Mouse (Mus musculus): ENCODE measurements around the gene Tet1.
"Not testable (repeated sequence)": the region's sequence is repeated elsewhere in the genome, so short reads cannot be mapped to it uniquely, and the experiment has no call there.

Gene Tet1

GRCm38 (mm10) chr10:62908896-62909295 is at the start of gene Tet1:
Tet1 (minus strand) TSS chr10:62908996.
- not testable (repeated sequence) for DNase-seq (ENCODE audit: low read depth, low spot score)

GRCm38 (mm10) chr10:62948551-62948950 is 39.8 kb upstream of the Tet1 start:
- no peak for DNase-seq (ENCODE audit: low read depth, low spot score)

- peak; percentile 69 for DNase-seq (ENCODE audit: low read depth, low spot score)
Observed at GRCm38 (mm10) chr10:62946738-62947471, 38.1 kb upstream of the Tet1 start, which contains the start of gene Dna2. Dna2 (plus strand) TSS chr10:62947026.

GRCm38 (mm10) chr10:62944975-62945580 is 36.3 kb upstream of the Tet1 start:
- no peak for DNase-seq (ENCODE audit: low read depth, low spot score)

- DNase-seq (ENCODE audit: low read depth, low spot score) = no peak
Observed at GRCm38 (mm10) chr10:62932381-62932780, 23.6 kb upstream of the Tet1 start.

- DNase-seq (ENCODE audit: low read depth, low spot score) = no peak
Observed at GRCm38 (mm10) chr10:62924096-62924635, 15.4 kb upstream of the Tet1 start.

- DNase-seq (ENCODE audit: low read depth, low spot score) = peak; percentile 4
Observed at GRCm38 (mm10) chr10:62920766-62921156, 12.0 kb upstream of the Tet1 start.

GRCm38 (mm10) chr10:62919925-62920765 is 11.3 kb upstream of the Tet1 start, which contains the start of gene Slc25a16:
Slc25a16 (plus strand) TSS chr10:62920633.
- peak; percentile 75 for DNase-seq (ENCODE audit: low read depth, low spot score)

GRCm38 (mm10) chr10:62918985-62919384 is 10.2 kb upstream of the Tet1 start:
- DNase-seq (ENCODE audit: low read depth, low spot score) = no peak

GRCm38 (mm10) chr10:62911120-62911519 is 2.3 kb upstream of the Tet1 start:
- DNase-seq (ENCODE audit: low read depth, low spot score) = no peak

- DNase-seq (ENCODE audit: low read depth, low spot score) = no peak
Observed at GRCm38 (mm10) chr10:62906336-62906735, 2.5 kb downstream of the Tet1 start.

GRCm38 (mm10) chr10:62902829-62903228 is 6.0 kb downstream of the Tet1 start:
- no peak for DNase-seq (ENCODE audit: low read depth, low spot score)

- DNase-seq (ENCODE audit: low read depth, low spot score) = no peak
Observed at GRCm38 (mm10) chr10:62901826-62902225, 7.0 kb downstream of the Tet1 start.

GRCm38 (mm10) chr10:62900144-62900543 is 8.7 kb downstream of the Tet1 start:
- DNase-seq (ENCODE audit: low read depth, low spot score) = no peak

- DNase-seq (ENCODE audit: low read depth, low spot score) = no peak
Observed at GRCm38 (mm10) chr10:62898061-62898460, 10.7 kb downstream of the Tet1 start.

GRCm38 (mm10) chr10:62897437-62897836 is 11.4 kb downstream of the Tet1 start:
- DNase-seq (ENCODE audit: low read depth, low spot score) = no peak

- DNase-seq (ENCODE audit: low read depth, low spot score) = no peak
Observed at GRCm38 (mm10) chr10:62896774-62897173, 12.0 kb downstream of the Tet1 start.

GRCm38 (mm10) chr10:62896035-62896434 is 12.8 kb downstream of the Tet1 start:
- no peak for DNase-seq (ENCODE audit: low read depth, low spot score)

GRCm38 (mm10) chr10:62895386-62895785 is 13.4 kb downstream of the Tet1 start:
- DNase-seq (ENCODE audit: low read depth, low spot score) = no peak

GRCm38 (mm10) chr10:62894447-62894846 is 14.3 kb downstream of the Tet1 start:
- DNase-seq (ENCODE audit: low read depth, low spot score) = no peak

- no peak for DNase-seq (ENCODE audit: low read depth, low spot score)
Observed at GRCm38 (mm10) chr10:62893356-62893884, 15.4 kb downstream of the Tet1 start.

Measured in retina, adult 2 months (tissue).